Mouse (Mus musculus): ENCODE results near the gene Sbno2.
A peak's percentile ranks its signal among the peaks of the same experiment; 100 is the strongest.

Gene Sbno2

DNA sequence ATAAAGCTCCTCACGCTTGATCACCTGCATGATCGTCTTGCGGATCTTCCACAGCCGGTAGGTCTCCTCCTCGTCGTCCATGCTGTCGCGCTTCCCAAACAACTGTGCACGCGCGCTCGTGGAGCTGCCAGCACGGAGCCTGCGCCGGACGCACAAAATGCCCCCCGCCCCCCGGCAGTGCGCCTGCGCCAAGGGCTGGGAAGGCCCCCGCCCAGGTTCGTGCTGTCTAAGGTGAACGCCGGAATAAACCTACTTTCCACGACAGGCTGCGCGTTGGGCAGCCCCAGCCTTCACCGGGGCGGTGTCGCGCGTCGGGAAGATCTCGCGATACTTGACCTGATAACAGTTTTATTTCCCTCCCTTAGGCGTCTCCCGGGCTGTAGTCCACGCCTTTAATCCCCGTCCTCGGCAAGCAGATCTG is 65.8 kb downstream of the Sbno2 start, which contains the start of gene Polr2e:
Gene Polr2e (minus strand): TSS at position 237 of the 421 bp plus-strand sequence.
- DNase-seq (ENCODE audit: low spot score in 2 of 2): peak; percentile 92 to 96

GRCm38 (mm10) chr10:80036832-80037231 is 68.5 kb downstream of the Sbno2 start:
- DNase-seq (ENCODE audit: low spot score in 2 of 2): no peak

GRCm38 (mm10) chr10:80035686-80036085 is 69.7 kb downstream of the Sbno2 start:
- DNase-seq (ENCODE audit: low spot score in 2 of 2): no peak

- DNase-seq (ENCODE audit: low spot score in 2 of 2): no peak
Measured at GRCm38 (mm10) chr10:80035148-80035547, 70.2 kb downstream of the Sbno2 start.

DNA sequence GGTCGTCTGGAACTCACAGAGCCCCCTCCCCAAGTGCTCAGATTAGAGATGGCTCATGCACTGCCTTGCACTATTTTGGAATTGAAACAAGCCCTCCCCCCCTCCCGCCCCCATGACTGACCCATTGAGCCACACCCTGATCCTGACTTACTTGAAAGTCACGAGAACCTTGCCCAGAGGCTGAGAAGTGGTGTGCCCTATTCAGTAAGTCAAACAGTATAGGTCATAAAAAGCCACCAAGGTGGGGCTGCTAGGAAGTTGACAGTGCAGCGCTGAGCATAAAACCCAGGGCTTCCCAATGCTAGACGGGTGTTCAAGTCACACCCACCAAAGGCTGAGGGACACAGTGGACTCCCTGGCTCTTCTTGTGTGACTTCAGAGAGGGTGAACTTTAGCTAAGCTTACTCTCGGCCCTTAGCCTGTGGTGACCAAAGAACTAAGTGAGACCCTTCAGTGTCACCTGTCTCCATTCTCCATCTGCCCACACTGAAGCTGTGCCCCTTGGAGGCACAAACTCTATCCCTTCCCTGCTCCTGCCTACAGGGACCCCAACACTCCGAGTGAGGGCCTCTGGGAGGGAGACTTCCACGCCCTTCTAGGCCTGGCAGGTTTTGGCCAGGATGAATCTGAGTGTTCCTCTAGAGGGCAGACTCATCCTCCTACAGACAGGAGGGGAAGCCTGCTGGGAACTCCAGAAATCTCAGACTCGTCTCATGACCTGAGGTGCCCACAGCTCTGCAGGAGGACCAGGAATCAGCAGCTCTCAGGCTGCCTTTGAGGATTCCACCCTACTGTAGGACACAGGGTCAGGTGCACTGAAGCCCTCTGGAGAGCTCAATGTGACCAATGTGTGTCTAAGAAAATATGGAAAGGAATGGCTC is 71.6 kb downstream of the Sbno2 start:
- no peak for DNase-seq (ENCODE audit: low spot score in 2 of 2)

DNA sequence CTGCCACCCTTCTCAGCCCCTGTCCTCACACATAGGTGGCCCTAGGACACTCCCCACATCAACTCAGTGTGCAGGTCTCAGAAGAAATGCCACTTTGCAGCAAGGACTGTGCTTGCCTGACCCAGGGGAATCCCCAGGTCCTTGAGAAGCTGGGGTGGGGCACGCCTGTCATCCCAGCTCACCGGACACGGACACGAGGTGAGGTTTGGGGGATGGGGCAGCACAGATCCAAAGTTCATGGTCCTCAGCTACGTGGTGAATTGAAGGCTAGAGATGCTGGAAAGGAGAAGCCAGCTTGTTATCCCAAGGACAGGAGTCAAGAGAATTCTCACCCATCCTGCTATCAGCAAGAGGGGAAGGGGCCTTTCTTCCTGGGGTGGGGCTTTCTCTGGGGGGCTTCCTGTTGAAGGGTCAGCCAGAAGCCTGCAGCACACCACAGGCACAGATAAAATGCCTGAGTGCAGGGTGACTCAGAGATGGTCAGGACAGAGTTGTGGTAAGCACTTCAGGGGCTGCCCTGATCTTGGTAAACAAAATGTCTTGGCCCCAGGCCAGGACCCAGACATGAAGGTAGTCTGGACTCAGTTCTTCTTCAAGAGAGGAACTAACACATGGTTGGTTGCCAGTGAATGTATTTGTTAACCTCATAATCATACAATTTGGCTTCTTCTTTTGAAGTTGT is 72.4 kb downstream of the Sbno2 start:
- no peak for DNase-seq (ENCODE audit: low spot score in 2 of 2)

GRCm38 (mm10) chr10:80030736-80031135 is 74.6 kb downstream of the Sbno2 start:
- no peak for DNase-seq (ENCODE audit: low spot score in 2 of 2)

DNA sequence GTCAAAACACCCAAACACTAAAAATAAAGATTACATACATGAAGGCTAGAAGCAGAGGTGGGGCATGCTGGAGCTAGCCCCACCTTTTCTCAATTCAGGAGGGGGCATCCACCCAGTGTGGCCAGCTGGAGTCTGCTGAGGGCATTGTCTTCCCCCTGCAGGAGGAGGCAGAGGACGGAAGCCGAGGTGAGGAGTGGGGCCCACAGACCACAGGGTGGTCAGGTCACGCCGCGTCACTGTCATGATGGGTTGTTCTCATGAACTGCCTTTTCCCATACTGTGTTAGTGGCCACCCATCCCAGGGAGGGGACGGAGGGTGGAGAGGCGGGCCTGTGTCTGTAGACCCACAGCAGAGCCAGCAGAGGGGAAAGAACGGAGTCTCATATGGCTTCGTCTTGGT is 75.2 kb downstream of the Sbno2 start:
- DNase-seq (ENCODE audit: low spot score in 2 of 2): no peak

DNA sequence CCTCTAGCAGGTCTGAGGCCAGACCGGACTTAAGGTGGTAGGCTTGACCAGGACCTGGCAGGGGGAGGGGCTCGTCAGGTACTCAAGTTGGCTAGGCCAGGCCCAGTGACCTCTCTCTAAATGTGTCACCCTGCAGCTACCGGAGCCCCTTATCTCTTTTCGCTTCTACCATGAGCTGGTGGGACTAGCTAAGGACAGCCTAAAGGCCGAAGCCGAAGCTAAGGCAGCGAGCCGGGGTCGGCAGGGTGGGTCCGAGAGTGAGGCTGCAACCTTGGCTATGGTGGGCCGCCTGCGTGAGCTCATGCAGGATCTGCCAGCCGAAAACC is 76.9 kb downstream of the Sbno2 start:
- no peak for DNase-seq (ENCODE audit: low spot score in 2 of 2)

DNA sequence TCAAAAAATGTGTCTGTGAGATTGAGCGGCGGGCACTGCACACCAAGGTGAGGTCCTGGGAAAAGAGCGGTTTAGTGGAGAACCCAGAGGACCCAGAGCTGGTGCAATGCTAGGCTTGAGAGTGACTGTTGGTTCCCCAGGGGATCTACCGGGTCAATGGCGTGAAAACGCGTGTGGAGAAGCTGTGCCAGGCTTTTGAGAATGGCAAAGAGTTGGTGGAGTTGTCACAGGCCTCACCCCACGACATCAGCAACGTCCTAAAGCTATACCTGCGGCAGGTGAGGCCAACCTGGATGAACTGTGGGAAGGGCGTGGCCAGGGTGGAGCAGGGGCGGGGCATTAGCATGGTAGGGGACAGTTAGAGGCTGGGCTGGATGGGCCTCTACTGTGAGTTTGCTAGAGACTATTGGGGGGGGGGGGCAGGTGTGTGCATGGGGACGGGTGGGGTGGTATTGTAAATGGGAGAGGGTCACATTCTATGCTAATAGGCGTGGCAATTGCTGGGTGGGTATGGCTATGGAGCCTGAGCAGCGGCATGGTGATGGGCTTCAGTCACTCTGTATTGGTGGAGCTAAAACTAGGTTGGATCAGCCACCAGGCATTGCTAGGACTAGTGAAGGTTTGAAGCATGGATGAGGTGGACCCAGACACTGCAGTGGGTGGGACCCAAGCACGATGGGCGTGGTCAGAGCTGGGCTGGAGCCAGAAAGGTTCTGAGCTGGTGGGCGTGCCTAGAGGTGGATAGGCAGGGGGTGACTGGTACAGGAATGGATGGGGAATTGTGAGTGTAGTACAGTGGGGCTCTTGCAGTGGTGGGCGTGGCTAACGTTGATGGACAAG is 77.5 kb downstream of the Sbno2 start:
- no peak for DNase-seq (ENCODE audit: low spot score in 2 of 2)

GRCm38 (mm10) chr10:80025889-80026288 is 79.5 kb downstream of the Sbno2 start:
- DNase-seq (ENCODE audit: low spot score in 2 of 2): no peak

DNA sequence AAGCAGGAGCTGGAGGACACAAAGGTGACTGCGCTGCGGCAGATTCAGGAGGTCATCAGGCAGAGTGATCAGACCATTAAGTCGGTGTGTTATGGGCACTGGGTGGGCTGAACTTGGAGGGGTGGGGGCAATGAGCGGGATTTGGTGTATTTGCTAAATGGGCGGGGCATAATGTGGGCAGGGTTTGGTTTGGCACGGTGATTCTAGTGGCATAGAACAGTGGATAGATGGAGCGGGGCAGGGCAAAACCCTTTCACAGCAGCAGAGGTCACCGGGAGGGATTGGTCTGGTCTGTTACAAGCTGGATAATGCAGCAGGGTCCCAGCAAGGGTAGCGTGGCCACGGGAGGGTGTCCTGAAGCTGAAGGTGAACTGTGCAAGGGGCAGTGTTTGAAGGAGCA is 79.9 kb downstream of the Sbno2 start:
- no peak for DNase-seq (ENCODE audit: low spot score in 2 of 2)

GRCm38 (mm10) chr10:80025044-80025347 is 80.4 kb downstream of the Sbno2 start:
- no peak for DNase-seq (ENCODE audit: low spot score in 2 of 2)

GRCm38 (mm10) chr10:80024229-80025043 is 80.9 kb downstream of the Sbno2 start:
- DNase-seq (ENCODE audit: low spot score in 2 of 2): no peak

GRCm38 (mm10) chr10:80023758-80024157 is 81.6 kb downstream of the Sbno2 start:
- DNase-seq (ENCODE audit: low spot score in 2 of 2): no peak

GRCm38 (mm10) chr10:80022806-80023205 is 82.6 kb downstream of the Sbno2 start:
- DNase-seq (ENCODE audit: low spot score in 2 of 2): no peak

DNA sequence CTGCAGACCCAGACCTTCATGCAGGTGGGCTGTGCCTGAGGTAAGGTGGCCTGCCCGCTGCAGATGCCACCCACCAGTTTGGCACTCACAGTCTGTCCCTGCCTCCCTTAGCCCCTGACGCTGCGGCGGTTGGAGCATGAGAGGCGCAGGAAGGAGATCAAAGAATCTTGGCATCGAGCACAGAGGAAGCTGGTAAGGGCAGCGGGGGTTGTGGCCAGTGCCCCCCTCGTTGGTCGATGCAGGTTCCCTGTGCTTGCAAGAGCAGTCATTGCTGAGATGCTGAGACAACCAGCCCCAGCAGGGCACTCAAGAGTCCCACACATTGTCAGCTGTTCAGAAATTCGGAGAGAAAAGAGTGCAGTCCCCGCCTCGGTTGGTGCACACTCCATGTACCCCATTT is 83.2 kb downstream of the Sbno2 start:
- DNase-seq (ENCODE audit: low spot score in 2 of 2): no peak

- DNase-seq (ENCODE audit: low spot score in 2 of 2): no peak
Measured at GRCm38 (mm10) chr10:80021320-80021641, 84.1 kb downstream of the Sbno2 start.

- no peak for DNase-seq (ENCODE audit: low spot score in 2 of 2)
Measured at GRCm38 (mm10) chr10:80020603-80021319, 84.6 kb downstream of the Sbno2 start.

GRCm38 (mm10) chr10:80020191-80020590 is 85.2 kb downstream of the Sbno2 start:
- no peak for DNase-seq (ENCODE audit: low spot score in 2 of 2)

- DNase-seq (ENCODE audit: low spot score in 2 of 2): no peak
Measured at GRCm38 (mm10) chr10:80019471-80020131, 85.8 kb downstream of the Sbno2 start.
